Mouse (Mus musculus) heart, embryonic 16.5 days (tissue): ENCODE results near the gene Bcat1. TPM values are rescaled to one million over a fixed set of nuclear protein-coding genes. Genes with fewer than 3 reads are reported as not detected.

ENCODE experiments used
- ATAC-seq: fragments of 200-750 bp; cut with Nextera tagmentation; replicated peaks from 2 replicates; pipeline ENCODE4 v1.8.0; 2017; ENCODE audit warnings: moderate number of reproducible peaks; ENCODE audit not compliant: insufficient read depth, low FRiP score; ENCODE audit errors: extremely low read depth
- H3K27ac ChIP-seq: fragments of 300-500 bp; sonication (generic); 2 replicates; pipeline ENCODE4 v1.5.1; 2014; ENCODE audit warnings: mild to moderate bottlenecking, low read length, control low read depth, moderate library complexity
- H3K27me3 ChIP-seq: fragments of 300-500 bp; sonication (generic); 2 replicates; pipeline ENCODE4 v1.6.1; 2014; ENCODE audit warnings: low read length, mixed read lengths; ENCODE audit not compliant: control insufficient read depth, insufficient read depth
- H3K36me3 ChIP-seq: fragments of 300-500 bp; sonication (generic); 2 replicates; pipeline ENCODE4 v1.6.1; 2014; ENCODE audit not compliant: control insufficient read depth, insufficient read depth
- H3K4me1 ChIP-seq: fragments of 300-500 bp; sonication (generic); 2 replicates; pipeline ENCODE4 v1.6.1; 2014; ENCODE audit warnings: low read length, mixed read lengths; ENCODE audit not compliant: control insufficient read depth, insufficient read depth
- H3K4me2 ChIP-seq: fragments of 300-500 bp; sonication (generic); 2 replicates; pipeline ENCODE4 v1.6.1; 2014; ENCODE audit warnings: low read depth, mild to moderate bottlenecking, control low read depth, low read length
- H3K4me3 ChIP-seq: fragments of 300-500 bp; sonication (generic); 2 replicates; pipeline ENCODE4 v1.5.1; 2014; ENCODE audit warnings: mild to moderate bottlenecking, control low read depth, low read length
- H3K9ac ChIP-seq: fragments of 300-500 bp; sonication (generic); 2 replicates; pipeline ENCODE4 v1.6.1; 2014; ENCODE audit warnings: low read length, control low read depth
- H3K9me3 ChIP-seq: fragments of 300-500 bp; sonication (generic); replicated peaks from 2 replicates; pipeline ENCODE4 v1.6.1; 2016; ENCODE audit warnings: low read length; ENCODE audit not compliant: control insufficient read depth
- WGBS: fragments of 180-500 bp; shearing (Covaris S2); extraction: QIAGEN DNeasy Blood & Tissue Kit; methylation state at CpG from one replicate; pipeline ENCODE4 v1.1.7; 2014; 5-methylcytosine and 5-hydroxymethylcytosine counted together
- polyA plus RNA-seq: library from polyadenylated mRNA; unstranded; fragments of >200 nt; fragmentation: Nextera tagmentation; extraction: Ambion mirVana; gene quantifications from 2 replicates; pipeline ENCODE4 v1.2.1, GENCODE M21; 2015

Bcat1 gene
- polyA plus RNA-seq, 1 experiment from 2014 or later, result 6.9 TPM

DNA sequence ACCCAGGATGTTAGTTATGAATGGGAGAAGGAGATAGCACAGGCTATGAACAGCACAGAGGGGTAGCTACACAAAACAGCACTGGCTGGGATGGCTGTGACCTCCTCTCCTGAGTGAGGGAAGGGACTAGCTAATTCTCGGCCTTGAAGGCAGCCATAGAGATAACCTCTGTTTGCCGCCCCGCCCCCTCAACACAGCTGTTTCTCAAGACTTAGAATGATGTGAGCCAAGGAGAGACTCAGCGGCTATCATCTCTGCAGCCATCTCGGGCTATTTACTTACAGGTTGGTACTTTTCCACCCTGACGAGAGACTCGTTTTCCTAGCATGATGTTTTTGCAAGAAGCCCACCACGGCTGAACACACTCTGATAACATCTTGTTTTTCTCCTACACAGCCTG lies 8.3 kb downstream of the Bcat1 start:
- Histone ChIP-seq H3K4me1 (no peaks in the 10 kb centered on the region), H3K27ac (no peak overlapping the region), H3K27me3 (no peaks in the 10 kb centered on the region), H3K9ac (no peak overlapping the region), H3K9me3 (no peaks in the 10 kb centered on the region; the same call in 1 of the 2 replicates), H3K36me3 (no peaks in the 10 kb centered on the region), H3K4me2 (no peak overlapping the region), H3K4me3 (no peak overlapping the region)
- WGBS, result 61% methylated on average over 8 of the region's 8 CpGs
- no peak for ATAC-seq

DNA sequence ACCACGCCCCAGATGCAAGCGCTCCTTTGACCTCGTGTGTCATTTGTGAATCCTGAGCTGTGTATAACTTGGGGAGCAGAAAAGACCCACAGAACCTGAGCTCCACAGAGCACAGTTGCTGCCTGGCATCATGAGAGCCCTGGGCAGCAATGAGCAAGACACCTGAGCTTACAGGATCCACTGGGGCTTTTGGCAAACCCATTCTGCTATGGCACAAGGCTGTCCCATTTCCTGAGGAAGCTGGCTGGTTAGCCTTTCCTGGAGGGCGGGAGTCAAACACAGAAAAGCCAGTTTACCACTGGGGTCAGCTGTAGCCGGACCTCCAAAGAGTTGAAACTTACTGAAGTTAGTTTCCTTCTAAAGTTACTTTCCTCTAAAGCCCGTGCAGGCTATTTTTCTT lies 9.6 kb downstream of the Bcat1 start:
- Histone ChIP-seq H3K4me2 (no peak overlapping the region), H3K4me3 (no peak overlapping the region), H3K4me1 (no peaks in the 10 kb centered on the region), H3K27me3 (no peaks in the 10 kb centered on the region), H3K27ac (no peak overlapping the region), H3K36me3 (no peaks in the 10 kb centered on the region), H3K9me3 (no peaks in the 10 kb centered on the region; the same call in 1 of the 2 replicates), H3K9ac (no peak overlapping the region)
- 81% methylated on average over 6 of the region's 6 CpGs for WGBS
- no peak for ATAC-seq

DNA sequence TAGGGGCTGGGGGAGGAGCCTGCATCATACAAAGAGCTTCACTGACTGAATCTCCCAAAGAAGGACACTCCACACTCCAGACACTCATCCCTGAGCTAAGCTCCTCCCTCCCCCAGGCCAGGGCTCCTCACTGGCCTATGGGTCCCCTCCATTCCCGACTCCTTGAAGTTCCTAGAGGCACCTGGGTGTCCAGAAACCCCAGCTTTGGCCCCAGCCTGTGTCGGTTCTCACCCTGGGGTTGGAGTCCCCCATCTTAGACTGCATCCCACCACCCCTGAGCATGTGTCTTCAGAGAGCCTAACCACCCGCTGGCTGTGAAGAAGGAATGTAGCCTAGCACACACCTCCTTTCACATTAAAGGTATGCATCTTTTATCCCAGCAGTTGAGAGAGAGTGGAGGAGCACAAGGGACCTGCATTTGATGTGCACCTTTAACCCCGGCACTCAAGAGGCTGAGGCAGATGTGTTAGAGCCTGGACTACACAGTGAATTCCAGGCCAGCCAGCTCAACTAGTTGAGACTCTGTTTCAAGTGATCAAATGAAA lies 10.6 kb downstream of the Bcat1 start:
- no peak overlapping the region for H3K4me2 ChIP-seq
- no peaks in the 10 kb centered on the region; the same call in 1 of the 2 replicates for H3K9me3 ChIP-seq
- H3K27ac ChIP-seq, result no peak overlapping the region
- 80% methylated on average over 4 of the region's 4 CpGs for WGBS
- H3K27me3 ChIP-seq, result no peaks in the 10 kb centered on the region
- no peak for ATAC-seq
- no peak overlapping the region for H3K9ac ChIP-seq
- no peaks in the 10 kb centered on the region for H3K4me1 ChIP-seq
- no peak overlapping the region for H3K4me3 ChIP-seq
- H3K36me3 ChIP-seq, result no peaks in the 10 kb centered on the region

DNA sequence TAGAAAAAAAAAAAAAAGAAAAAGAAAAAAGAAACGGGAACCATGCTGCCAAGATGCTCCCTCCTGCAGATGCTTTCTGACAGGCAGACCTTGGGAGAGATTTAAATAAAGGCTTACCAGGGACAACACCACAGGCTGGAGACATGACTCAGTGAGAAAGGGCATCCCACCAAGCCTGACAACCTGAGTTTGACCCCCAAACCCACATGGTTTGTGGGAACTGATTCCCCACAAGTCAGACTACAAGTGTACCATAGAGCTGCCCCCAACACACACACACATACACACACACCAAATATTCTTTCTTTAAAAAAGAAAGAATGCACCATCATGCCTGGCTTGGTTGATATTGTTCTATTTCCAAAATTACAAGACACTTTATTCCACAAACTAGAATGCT lies 11.9 kb downstream of the Bcat1 start:
- Histone ChIP-seq H3K4me2 (no peak overlapping the region), H3K9me3 (no peaks in the 10 kb centered on the region; the same call in 1 of the 2 replicates), H3K4me3 (no peak overlapping the region), H3K27me3 (no peaks in the 10 kb centered on the region), H3K36me3 (no peaks in the 10 kb centered on the region), H3K27ac (no peak overlapping the region), H3K9ac (no peak overlapping the region), H3K4me1 (no peaks in the 10 kb centered on the region)
- WGBS, result 68% methylated on average over 1 of the region's 1 CpGs
- ATAC-seq, result no peak

DNA sequence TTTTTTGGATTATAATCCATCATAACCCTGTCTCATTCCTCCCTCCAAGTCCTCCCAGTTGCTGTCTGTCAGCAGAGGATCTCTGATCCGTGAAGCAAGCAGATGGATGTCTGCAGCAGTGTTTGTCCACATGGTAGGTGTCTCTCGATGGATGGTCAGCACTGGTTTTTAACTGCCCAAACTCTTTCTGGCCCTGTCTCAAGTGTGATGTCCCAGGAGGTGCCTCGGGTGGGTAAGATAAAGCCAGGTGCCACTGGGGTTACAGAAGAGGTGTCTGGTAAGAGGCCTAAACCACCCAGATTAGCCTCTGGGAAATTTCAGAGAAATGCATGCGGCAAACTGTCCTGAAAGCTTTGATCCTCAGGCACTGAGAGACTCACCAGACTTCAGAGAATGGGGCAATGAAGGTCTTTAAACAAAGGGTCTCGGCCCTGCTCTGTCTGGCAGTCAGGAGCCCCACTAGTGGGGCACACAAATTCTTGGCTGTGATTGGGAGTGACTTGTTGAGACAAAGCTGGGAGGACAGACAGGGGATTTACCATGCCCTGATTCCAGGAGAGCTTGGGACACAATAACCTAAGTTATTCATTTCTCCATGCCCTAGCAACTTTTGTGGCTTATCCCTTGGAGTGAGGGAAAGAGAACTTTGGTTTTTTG lies 12.6 kb downstream of the Bcat1 start:
- Histone ChIP-seq H3K9ac (no peak overlapping the region), H3K27me3 (no peaks in the 10 kb centered on the region), H3K4me2 (no peak overlapping the region), H3K27ac (no peak overlapping the region), H3K9me3 (no peaks in the 10 kb centered on the region; the same call in 1 of the 2 replicates), H3K4me1 (no peaks in the 10 kb centered on the region), H3K36me3 (no peaks in the 10 kb centered on the region), H3K4me3 (no peak overlapping the region)
- ATAC-seq, result no peak
- WGBS, result 49% methylated on average over 5 of the region's 5 CpGs

DNA sequence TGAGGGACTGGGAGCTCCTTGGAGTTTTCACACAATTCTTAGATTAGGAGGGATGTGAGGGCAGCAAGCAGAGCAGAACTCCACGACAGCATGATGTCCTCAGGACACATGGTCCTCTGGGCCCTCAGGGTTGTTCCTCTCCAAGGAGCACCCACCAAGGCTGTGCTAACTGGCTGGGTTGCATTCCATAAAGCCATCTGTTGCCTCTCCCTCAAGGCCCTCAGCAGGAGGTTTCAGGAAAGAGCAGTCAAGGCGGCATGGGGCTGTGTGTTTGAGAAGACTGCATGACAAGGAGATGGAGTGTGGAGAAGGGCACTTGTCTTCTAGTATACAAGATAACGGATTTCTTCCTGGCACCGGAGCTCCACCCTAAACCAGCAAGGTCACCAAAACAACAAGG lies 13.2 kb downstream of the Bcat1 start:
- 49% methylated on average over 4 of the region's 4 CpGs for WGBS
- ATAC-seq, result no peak
- Histone ChIP-seq H3K9ac (no peak overlapping the region), H3K36me3 (no peaks in the 10 kb centered on the region), H3K27me3 (no peaks in the 10 kb centered on the region), H3K4me3 (no peak overlapping the region), H3K4me1 (no peaks in the 10 kb centered on the region), H3K4me2 (no peak overlapping the region), H3K27ac (no peak overlapping the region), H3K9me3 (no peaks in the 10 kb centered on the region)

DNA sequence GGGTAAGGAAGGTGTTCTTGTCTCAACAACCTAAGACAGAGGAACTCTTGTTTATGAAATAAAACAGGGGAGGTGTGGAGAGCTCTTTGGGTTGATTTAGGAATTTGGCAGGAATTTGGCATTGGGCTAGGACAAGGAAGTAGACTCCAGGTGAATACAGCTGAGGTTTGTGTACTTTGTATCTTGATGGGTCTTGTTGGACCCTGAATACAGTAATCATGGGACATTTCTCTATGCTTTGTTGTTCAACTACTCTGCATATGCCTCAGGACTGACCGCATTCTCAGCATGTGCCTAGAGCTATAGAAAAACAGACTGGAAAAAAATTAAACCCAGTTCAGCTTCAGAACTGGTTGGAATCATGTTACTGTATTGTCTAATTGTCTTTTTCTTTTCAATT lies 14.6 kb downstream of the Bcat1 start:
- Histone ChIP-seq H3K36me3 (no peaks in the 10 kb centered on the region), H3K4me1 (no peaks in the 10 kb centered on the region), H3K9me3 (no peaks in the 10 kb centered on the region), H3K4me3 (no peak overlapping the region), H3K4me2 (no peak overlapping the region), H3K9ac (no peak overlapping the region), H3K27ac (no peak overlapping the region), H3K27me3 (no peaks in the 10 kb centered on the region)
- 91% methylated on average over 1 of the region's 1 CpGs for WGBS
- no peak for ATAC-seq

DNA sequence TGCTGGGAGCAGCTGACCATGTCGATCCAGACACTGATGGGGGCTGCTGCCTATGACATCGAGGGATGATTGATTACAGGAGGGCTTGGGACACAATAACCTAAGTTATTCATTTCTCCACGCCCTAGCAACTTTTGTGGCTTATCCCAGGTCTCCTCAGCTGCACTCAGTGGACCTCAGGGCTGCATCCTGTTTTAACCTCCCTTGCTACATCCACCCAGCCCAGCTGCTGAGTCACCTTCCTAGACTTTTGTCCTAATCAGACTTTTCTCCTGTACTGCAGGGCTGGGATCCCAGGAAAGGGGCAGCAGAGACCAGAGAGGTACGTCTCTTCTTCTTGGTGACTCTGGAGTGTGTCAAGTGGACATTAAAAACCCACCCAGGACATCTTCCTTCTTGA lies 19.9 kb downstream of the Bcat1 start:
- Histone ChIP-seq H3K4me3 (no peak overlapping the region), H3K36me3 (no peaks in the 10 kb centered on the region), H3K27ac (no peak overlapping the region), H3K27me3 (no peaks in the 10 kb centered on the region), H3K4me2 (no peak overlapping the region), H3K9ac (no peak overlapping the region), H3K9me3 (no peaks in the 10 kb centered on the region), H3K4me1 (no peaks in the 10 kb centered on the region)
- ATAC-seq, result no peak
- WGBS, result 70% methylated on average over 4 of the region's 4 CpGs

DNA sequence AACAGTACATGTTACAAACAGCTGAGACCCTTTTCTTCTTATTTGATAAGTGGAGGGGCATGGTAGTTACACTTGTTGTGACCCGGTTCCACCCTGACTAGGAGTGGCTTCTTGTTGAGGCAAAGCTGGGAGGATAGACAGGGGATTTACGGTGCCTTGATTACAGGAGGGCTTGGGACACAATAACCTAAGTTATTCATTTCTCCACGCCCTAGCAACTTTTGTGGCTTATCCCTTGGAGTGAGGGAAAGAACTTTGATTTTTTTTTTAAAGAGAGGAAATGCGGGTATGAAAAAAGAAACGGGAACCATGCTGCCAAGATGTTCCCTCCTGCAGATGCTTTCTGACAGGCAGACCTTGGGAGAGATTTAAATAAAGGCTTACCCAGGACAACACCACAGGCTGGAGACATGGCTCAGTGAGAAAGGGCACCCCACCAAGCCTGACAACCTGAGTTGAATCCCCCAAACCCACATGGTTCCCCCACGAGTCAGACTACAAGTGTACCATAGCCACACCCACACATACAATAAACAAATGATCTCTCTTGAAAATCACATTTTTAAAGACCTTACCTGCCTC lies 20.6 kb downstream of the Bcat1 start:
- no peaks in the 10 kb centered on the region for H3K9me3 ChIP-seq
- no peak overlapping the region for H3K27ac ChIP-seq
- no peaks in the 10 kb centered on the region for H3K36me3 ChIP-seq
- ATAC-seq, result no peak
- H3K4me3 ChIP-seq, result no peak overlapping the region
- H3K9ac ChIP-seq, result no peak overlapping the region
- H3K4me1 ChIP-seq, result no peaks in the 10 kb centered on the region
- WGBS, result 69% methylated on average over 6 of the region's 6 CpGs
- H3K4me2 ChIP-seq, result no peak overlapping the region
- H3K27me3 ChIP-seq, result no peaks in the 10 kb centered on the region
